Mouse (Mus musculus): ENCODE measurements around the gene BC107364.
"Not testable (repeated sequence)": the region's sequence is repeated elsewhere in the genome, so short reads cannot be mapped to it uniquely, and the experiment has no call there.

BC107364 gene

DNA sequence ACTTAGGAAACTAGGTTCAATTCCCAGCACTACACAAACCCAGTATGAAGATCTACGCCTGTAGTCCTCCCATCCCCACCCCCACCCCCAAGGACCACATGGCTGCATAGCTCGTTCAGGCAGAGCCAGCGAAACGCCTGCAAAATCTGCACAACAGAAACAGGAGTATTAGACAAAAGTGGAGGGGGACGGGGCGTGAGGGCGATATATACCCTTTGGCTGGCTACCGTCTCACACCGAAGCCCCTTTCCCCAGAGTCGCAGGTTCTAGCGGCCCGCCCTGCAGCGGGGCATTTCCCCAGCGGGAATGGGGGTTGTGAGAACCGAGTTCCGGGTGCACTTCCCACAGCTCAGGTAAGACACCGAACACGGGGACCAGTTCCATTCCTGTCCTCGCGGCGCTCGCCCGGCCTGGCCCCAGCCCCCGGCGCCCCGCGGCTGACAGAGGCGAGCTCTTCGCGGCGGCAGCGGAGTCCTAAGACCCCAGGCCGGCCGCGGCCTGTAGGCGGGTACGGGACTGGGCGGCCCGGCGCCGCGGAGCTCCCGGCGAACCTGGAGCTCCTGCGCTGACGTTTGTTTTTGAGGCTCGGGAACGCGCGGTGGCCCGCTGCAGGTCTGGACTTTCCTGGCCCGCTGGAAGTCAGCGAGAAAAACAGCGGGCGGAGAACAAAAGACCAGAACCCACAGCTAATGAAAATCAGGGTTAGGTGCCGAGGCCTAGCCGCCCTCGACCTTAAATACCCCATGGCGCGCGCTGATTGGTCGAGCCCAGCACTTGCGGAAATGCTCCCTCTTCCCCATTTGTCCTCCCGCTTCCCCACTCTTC, 37.8 kb downstream of the BC107364 start:
- peak; percentile 83 to 87 for DNase-seq (ENCODE audit: low spot score in 2 of 2)

DNA sequence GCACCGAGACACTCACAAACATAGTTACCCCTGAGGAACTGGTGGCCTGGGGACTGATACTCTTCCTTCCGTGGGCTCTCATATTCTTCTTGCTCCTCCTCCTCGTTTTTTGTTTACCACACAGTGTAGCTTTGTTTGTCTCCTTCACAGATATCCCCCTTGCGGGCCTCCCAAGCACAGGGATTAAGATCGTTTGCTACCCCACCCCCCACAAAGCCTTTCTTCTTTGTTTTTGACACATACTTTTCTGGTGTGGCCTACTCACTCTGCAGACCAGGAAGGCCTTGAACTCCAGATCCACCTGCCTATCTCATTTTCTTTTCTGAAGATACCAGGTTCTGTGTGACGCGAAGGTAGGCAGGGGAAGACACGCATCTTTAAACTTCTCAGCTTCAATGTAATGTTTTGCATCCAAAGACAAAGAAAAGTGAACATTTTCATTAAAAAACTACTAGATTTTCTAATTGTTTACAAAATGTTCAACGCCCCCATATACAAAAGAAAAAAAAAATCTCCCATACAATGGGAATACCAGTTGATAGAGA, 38.5 kb downstream of the BC107364 start:
- DNase-seq (ENCODE audit: low spot score in 2 of 2) = no peak

DNA sequence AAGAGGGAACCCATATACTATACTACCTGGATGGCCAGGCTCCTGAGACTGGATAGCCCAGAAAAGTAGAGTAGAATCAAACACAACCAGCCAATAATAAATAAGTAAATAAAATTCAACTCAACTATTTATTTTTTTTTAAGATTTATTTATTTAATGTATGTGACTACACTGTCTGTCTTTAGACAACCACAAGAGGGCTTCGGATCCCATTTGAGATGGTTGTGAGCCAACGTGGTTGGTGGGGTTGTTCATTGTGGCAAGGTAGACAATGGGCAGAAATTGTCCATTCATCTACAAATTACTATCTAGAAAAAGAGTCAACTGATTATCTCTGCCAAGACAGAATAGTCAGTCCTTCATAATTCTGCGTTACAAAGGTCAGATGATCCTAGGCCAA, 40.3 kb downstream of the BC107364 start:
- DNase-seq (ENCODE audit: low spot score in 2 of 2) = no peak

DNA sequence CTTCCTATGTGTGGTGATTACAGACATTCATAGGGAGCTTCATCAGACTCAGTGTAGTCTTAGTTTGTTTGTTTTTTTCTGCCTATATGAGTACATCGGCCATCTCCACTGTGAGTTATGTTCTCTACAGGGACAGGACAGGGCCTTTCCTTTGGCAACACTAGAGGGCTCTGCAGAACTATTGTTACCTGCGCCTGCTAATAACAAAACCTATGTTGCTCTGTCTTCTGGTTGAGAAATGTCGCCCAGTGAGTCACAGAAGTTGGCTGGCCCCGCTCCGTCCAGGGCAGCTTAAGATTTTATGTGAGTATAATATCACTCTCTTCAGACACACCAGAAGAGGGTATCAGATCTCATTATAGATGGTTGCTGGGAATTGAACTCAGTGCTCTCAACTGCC, 41.1 kb downstream of the BC107364 start:
- no peak for DNase-seq (ENCODE audit: low spot score in 2 of 2)

DNA sequence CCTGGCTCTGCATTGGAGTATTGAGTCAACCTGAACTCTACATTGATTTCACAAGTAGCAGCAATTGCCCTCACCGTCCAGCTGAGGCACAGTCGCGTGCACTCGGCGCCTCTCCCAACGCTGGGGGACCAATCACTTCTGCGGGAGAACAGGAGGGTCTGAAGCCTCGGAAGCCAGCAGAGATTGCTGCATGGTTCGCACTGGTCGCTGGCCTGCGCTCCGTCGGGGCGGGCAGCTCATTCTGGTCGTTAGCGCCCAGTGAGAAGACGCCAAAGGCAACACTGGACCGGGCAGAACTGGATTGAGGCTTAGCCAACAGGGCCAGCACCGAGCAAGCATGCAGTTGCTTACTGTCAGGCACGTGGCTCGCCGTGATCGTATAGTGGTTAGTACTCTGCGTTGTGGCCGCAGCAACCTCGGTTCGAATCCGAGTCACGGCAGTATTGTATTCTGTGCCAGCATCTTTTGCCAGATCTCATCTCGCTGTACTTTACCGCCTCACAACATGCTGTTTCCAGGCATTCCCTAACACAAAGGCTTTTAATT, 42.3 kb downstream of the BC107364 start:
- DNase-seq (ENCODE audit: low spot score in 2 of 2) = no peak

DNA sequence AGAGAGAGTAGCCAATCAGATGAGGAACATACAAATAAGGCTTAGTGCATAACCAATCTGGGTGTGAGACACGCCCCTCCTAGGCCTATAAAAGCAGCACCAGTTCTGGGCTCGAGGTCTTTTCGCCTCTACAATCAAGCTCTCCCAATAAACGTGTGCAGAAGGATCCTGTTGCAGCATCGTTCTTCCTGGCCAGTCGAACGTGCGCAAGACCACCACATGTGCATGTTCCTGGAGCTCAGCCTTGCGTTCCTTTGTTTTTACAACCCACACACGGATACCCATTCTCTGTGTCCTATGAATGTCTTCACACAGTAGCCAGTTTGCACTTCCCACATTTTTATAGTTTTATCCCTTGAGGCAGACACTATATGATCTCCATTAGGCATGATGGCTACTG, 44.0 kb downstream of the BC107364 start:
- DNase-seq (ENCODE audit: low spot score in 2 of 2) = not testable (repeated sequence)

DNA sequence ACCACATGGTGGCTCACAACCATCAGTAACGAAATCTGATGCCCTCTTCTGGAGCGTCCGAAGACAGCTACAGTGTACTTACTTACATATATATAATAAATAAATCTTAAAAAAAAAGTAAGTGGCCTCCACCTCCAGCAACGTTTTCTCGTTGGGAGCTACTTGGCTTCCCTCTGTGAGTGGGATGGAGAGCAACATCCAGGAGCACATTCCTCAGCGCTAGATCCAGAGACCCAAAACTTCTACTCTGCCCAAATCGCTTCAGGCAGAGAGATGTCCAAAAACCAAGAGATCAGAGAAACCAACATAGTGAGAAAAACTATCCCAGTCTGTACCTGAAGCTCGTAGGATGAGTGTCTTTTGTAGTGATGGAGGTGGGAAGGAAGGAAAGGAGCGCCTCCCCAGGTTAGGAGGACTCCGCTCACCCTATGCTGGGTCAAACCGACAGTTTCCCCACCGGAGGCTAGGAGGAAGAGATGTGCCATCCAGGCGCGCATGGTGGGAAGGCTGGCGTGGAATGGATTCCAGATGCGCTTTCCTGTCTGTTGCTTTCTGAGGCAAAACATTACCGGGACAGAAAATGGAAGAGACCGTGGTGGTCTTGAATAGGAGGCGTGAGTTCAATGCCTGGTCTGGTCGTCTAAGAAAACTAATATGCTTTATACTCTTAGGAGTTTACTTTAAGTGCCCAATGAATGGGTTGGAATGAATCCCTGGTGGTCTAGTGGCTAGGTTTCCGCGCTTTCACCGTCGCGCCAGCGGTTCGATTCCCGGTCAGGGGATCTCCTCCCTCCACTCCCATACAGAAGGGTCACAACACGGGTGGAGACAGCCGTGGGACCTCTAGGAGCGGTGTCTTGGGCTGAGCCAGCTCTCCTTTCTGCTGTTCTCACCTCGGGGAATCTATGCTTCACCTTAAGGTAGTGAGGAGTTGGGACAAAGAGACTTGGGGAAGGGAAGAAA, 46.3 kb downstream of the BC107364 start:
- no peak for DNase-seq (ENCODE audit: low spot score in 2 of 2)

DNA sequence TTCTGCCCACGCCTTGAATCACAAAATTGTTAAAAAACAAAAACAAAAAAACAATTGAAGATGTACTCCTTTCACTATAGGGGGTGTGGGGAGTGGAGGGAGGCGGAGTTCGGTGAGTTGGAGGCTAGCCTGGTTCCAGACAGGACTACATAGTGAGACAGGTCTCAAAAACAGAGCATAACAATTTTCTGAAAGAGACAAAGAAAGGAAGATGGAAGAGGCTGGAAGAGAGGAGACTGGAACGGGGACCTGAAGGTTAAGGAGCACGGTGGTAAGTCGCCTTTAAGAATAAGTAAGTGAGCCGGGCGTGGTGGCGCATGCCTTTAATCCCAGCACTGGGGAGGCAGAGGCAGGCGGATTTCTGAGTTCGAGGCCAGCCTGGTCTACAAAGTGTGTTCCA, 47.1 kb downstream of the BC107364 start:
- no peak for DNase-seq (ENCODE audit: low spot score in 2 of 2)

DNA sequence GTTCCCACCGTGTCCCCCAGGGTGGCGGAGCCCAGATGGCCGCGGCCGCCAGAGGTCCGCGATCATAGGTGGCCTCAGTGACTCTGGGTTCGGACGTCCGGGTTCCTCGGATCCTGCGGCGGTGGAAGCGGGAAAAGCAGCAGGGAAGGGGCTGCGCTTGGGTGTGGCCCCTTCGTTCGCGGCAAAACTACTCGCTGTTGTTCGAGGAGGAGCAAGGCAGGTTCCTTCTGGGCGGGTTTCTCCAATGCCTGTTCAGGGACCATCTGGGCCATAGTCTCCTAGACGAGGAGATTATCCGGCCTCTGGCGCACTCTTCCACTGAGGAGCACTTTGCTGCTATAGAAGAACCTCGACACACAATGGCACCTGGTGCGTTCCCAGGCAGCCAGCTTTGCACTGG, 47.7 kb downstream of the BC107364 start:
- no peak for DNase-seq (ENCODE audit: low spot score in 2 of 2)

DNA sequence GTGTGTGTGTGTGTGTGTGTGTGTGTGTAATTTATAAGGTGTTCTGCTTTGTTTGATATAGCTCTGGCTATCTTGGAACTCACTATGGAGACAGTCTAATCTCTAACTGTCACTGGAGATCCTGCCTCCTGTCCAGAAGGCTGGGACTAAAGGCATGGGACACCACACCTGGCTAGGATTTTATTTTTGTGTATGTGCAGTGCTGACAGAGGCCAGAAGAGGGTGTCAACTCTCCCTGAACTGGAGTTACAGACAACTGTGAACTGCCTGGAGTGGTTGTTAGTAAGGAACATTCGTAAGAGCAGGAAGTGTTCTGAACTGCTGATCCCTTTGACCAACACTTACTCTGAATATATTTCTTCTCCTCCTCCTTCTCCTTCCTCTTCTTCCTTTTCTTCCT, 49.1 kb downstream of the BC107364 start:
- no peak for DNase-seq (ENCODE audit: low spot score in 2 of 2)

DNA sequence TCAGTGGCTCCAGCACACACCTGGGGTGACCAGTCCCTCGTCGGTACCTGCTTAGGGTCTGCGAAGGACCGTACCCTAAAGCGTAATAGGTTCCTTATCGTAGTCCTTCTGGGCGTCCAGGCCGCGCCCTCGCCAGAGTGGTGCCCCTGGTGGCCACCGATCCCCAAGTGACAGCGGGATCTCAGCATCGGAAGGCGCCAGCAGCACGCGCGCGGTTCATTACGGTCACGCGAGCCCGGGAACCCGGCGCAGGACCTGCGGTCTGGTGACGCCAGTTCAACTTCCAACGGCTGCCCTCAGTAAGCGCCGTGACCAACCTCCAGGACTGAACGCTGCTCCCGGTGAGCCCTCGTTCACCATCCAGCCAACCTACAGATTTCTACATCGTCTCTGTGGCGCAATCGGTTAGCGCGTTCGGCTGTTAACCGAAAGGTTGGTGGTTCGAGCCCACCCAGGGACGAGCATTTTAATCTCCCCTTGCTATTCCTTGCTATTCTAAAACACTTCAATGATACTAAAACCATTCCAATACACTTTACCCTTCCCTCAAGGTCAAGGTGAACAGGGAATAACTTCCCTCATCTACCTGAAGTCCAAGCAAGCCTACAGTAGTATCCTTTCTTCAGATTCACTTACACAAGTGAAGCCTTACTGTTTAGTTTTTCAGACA, 50.1 kb downstream of the BC107364 start:
- DNase-seq (ENCODE audit: low spot score in 2 of 2) = no peak

DNA sequence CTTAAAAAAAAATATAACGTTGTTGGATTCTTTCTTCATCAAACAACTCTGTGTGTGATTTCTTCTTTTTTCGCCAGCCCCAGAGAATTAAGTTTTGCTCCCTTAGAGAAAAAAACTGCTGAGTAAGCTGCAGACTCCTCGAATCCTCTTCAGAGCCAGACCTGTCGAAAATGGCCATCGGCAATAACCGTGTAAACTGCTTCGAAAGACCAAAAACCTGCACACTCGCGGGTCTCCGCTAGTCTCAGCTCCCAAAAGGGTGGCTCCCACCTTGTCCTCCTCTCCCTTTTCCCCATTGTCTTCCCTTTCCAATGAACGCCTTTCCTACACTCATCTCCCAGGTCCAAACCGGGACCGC, 50.7 kb downstream of the BC107364 start:
- DNase-seq (ENCODE audit: low spot score in 2 of 2) = no peak

DNA sequence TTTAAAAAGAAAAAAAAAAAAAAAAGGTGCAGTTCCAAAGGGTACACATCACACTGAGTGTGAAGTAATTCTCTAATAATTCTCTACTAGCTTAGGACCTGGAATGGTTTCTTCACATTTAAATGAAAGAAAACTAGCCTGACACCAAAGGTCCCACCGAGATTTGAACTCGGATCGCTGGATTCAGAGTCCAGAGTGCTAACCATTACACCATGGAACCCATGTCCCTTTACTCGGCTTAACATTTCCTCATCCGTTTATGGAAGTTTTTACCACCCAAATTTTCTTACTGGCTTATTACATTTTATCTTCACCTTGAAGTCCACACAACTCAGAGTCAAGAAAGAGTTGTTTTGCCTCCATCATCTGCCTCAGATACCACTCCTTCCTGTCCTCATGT, 53.2 kb downstream of the BC107364 start:
- no peak for DNase-seq (ENCODE audit: low spot score in 2 of 2)

DNA sequence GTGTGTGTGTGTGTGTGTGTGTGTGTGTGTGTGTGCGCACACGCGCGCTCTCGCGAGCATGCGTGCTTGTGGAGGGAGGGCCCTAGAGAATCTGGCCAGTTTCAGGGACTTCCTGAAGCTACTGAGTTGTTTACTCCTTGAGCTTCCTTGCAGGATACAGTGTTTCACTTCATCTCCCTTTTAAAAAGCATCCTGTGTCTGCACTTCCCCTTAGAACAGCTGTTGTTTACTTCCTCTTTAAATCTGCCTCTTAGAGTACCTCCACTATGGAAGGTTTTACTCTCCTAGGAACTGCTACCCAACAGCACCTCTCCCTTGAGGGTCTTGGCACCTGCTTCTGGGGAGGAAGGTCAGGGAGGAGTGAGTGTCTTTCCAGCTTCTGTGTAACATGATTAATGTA, 55.2 kb downstream of the BC107364 start:
- no peak for DNase-seq (ENCODE audit: low spot score in 2 of 2)

DNA sequence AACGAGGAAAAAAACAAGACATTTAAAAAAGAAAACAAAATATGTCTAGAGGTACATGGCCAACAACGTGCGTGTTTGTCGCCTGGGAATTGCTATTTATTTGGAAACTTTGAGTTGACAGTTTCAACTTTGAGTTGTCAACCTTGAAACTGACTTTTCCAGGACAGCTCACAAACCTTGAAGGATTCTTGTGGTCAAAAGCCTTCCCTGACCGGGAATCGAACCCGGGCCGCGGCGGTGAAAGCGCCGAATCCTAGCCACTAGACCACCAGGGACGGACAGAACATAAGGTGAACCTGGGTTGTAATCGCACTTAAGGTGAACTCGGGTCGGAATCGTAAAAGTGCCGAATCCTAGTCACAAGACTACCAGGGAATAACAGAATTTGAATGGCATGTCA, 64.9 kb downstream of the BC107364 start:
- DNase-seq (ENCODE audit: low spot score in 2 of 2) = not testable (repeated sequence)

All from spleen, postnatal 36 days (tissue).